Mouse (Mus musculus) telencephalon, adult 2 months (tissue): ENCODE measurements around the gene Sdk1.

Experiments
- DNase-seq: peaks from one replicate; pipeline ENCODE4 v3.0.0-alpha.2; 2011; ENCODE audit warnings: low read depth, low spot score

The Sdk1 gene

DNA sequence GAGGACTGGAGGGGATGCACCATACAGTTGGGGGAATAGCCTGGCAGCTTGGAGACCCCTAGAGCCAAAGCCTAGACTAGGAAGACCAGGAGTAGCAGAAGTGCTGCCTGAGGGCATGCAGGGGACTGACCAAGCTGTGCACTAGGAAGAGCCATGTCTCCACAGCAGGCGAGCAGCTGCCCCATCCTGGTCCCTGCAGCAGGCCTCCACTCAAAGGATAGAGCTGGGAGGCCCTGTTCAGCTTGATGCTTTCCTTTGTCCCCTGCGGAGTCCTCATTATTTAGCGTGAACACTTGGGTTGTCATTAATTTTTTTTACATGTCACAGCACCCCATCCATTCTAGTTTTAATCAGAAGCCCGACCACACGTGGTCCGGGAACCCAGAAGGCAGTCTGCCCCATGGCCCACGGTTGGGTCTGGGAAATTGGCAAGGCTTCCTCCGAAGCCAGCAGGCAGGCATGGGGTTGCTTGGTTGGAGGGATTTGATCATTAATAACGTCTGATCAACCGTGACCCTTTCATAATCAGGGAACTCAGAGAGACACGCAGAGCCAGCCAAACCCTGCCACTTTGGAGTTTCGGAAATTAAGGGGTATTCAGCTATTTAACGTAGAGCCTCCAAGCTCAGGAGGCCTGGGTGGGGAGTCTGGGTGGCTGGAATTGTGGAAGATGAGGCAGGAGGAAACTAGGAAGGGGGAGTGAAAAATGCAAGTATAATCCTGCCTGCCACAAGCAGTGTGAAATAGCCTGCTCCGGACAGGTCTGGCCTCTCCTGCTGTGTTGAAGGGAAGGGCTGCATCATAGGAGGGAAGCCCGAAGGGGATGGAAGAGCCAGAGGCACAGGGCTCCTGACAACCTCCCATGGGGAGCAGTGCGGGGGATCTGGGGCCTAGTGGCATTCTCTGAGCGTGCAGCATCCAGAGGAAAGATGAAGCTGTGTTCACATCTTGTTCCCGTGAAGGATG, 872.2 kb downstream of the Sdk1 start:
- no peak for DNase-seq

DNA sequence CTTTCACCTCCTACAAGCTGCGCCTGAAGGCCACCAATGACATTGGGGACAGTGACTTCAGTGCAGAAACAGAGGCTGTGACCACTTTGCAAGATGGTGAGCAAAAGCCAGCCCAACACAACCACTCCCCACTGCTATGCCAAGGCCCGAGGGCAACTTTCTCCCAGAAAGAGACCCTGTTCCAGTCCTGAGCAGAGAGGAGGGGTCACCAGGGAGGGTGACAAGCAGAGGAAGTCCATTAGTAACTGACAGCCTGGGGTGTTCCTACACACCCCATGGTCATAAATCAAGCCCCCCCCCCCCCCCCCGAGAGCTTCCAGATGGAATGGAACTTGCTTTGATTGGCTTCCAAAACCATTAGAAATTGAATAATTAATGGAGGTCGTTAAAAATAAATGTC, 886.5 kb downstream of the Sdk1 start:
- no peak for DNase-seq

DNA sequence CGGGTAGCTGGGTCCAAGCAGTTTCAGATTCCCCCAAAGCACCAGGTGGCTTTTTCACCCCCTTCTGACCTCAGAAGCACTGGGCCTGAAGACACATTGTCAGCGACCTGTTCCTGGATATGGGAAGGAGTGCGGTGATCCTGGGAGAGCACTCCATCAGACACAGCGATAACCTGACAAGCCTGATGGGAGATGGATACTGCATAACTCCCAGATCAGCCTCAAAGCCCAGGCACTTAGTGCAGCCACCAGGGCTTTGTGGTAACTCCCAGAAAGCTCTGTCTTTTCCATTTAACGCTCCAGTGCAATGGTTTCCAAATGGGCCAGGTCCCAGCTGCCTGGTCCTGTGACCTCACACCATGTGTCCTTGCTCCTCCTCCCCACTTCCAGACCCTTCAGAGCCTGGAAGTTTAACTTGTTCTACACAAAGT, 886.9 kb downstream of the Sdk1 start:
- no peak for DNase-seq

DNA sequence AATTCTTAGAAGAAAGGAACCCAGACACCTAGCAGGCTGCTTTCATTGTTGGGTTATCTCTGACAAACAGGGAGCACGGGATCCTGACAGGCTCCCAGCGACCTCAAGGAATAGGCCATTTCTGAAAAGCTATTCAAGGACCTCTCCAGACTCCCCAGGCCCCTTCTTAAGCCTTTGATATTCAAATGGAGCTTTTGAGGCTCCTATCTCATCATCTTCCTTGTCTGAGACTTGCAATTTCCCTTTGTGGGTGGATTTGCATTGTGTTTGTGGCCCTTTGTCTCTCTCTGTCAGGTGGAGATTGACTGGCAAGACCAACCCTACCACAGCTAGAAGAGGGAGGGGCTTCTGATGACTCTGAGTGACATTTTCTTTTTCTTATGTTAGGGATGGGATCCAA, 888.7 kb downstream of the Sdk1 start:
- no peak for DNase-seq

DNA sequence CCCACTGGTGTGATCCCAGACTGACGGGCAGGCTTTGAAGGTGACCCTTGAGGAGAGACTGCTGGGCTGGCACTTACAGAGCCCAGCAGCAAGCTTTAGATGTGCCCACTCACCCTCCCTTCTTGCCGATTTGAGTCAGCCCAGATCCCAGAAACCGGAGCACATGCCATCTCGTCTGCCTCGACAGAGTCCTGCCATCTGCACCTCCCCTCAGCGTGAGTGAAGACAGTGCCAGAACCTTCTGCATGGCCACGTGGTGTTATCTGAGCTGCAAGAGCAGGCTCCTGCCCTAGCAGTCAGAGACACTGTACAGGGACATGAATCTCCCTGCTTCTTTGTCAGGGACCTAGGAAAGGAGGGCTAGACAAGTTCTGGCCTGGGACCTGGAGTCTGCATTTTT, 898.7 kb downstream of the Sdk1 start:
- DNase-seq, result peak; percentile 62

DNA sequence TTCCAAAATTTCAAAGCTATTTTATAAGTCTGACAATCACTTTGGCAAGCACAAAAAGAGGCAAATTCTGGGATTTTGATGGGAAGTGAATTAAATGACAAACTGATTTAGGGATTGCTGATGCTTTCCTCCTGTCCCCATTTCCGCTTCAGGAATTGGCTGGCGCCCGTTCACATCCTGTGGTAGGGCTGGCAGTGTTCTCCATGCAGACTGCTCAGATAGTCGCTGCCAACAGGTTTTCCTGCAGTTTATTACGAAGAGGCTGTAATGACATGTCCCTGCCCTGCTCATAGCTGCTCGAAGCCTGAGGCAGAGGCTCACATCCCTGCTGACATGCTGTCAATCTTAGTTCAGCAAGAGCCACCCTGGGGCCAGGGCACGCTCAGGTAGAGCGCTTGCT, 908.3 kb downstream of the Sdk1 start:
- DNase-seq, result no peak

DNA sequence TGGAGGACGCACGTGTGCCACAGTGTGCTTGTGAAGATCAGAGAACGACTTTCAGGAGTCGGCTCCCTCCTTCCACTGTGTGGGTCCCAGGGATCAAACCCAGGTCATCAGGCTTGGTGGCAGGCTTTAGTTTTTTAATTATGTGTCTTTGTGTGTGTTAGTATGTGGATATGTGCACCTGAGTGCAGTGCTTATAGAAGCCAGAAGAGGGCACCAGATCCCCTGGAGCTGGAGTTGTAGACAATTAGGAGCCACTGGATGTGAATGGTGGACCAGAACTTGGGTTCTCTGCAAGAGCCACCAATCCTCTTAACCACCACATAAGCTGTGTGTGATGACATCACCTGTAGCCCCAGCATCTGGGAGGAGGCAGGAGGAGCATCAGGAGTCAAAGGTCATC, 909.5 kb downstream of the Sdk1 start:
- DNase-seq, result no peak

DNA sequence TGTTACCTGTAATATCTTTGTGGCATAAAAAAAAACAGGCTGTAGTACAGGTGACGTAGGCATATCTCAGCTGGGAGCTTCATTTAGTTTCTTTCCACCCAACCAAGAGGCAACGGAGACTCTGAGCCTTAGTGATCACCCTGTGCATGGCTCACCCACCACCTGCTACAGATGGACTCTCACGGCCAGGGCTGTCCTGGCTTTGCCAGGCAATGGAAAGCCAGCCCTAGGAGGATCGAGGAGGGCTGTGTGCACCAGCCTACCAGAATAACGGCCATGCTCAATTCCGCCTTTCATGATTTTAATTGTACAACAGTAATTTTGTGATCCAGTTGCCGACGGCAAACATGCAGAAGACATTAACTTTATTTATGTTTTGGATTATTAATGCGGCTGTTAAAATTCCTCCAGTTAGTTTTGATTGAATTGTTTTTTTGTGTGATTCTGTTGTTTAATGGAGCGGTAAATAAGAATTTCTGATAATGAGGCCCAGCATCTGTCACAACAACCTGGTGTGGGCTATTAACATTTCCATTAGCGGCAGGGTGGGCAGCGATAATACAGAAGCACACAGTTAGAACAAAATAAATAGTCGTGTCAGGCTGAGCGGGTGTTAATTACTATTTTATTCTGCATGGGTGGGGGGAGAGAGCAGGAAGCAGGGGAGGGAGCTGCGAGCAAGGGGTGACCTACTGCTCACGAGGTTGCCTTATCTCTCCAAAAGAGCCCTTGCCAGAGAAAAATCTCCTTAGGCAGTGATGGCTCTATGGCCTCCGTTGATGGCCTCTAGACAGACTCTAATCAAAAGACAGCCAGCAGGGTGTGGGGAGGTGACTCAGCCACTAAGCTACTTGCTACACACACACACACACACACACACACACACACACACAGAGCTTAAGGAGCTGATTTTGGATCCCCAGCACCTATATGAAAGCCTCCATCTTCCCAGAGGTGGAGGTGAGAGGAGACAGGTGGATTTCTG, 915.9 kb downstream of the Sdk1 start:
- DNase-seq, result no peak

DNA sequence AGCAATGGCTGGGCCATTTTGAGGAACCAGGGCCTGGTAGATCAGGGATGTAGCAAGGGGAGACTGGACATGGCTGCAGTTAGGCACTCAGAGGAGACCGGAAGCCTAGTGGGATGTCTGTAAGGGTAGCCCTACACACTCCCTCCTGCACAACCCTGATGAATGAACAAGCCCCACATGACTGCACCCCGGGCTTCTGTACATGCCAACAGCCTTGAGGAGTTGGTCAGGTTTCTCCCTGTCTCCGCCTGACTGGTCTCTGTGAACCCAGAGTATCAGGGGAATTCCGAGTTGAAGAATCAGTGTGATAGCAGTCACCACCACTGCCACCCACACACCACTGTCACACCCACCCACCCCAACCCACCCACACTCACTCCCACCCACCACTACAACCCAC, 922.2 kb downstream of the Sdk1 start:
- no peak for DNase-seq

DNA sequence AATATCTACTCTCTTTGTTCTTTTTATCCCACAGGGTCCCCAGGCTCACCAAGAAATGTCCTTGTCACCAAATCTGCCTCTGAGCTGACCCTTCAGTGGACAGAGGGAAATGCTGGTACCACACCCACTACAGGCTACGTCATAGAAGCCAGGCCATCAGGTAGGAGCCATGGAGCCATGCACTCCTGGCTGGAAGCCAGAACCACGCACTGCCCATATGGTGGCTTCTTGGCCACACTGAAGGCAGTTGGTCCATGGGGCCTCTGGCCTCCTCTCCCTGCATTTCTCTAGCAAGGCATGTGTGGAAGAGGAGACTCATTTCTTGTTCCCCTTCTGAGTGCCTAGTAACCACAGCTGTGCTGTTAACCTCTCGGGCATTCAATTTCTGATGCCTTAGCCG, 932.3 kb downstream of the Sdk1 start:
- no peak for DNase-seq

DNA sequence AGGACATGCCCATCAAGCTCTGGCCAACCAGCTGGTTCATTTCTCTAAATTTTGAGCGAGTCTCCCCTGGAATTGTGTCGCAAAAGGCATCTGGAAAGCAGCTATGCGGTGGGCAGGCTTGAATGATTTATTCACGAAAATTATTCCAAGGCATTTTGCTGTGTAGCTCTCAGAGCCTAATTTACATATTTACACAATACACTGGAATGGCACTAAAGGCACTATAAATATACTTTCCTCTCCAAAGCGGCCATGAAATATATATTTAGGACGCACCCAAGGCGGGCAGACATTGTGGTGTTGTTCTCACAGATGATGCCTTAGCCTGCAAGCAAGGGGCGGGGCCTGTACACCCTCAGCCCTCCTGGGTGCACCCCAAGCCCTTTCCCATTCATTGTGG, 936.9 kb downstream of the Sdk1 start:
- DNase-seq, result peak; percentile 62

DNA sequence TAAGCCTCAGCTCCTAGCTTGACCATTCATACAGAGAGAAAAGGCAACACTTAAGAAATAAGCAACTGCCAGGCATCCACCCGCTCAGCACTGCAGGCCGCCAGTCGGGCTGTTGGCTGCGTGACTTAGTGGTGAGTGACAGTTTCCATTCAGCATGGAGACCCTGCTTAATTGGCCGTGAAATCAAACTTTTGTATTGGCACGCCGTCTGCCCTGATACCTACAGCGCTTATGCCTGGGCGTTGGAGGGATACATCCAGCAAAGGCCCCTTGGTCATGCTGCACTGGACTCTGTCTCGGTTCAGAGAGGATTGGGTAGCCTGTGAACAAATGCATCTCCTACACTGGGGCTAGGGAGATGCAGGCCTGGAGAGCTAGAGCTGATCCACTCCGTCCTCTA, 938.0 kb downstream of the Sdk1 start:
- no peak for DNase-seq

DNA sequence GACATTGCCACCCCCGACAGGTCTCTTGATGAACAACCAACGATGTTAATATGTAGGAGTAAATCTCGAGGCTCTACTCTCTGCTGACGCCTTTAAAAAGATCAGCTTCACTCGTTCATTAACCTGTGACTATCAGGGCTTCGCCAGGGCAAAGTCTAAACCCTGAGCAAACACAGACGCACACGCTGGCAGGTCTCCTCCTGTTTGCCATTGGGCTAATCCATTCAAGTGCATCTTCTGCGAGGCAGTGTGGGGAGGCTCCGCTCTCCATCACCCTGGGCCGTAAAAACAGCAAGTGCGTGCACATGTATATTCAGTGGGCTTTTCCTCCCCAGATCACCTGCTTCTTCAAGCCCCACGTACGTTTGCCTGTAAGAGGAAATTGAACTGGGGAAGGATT, 940.6 kb downstream of the Sdk1 start:
- DNase-seq, result no peak

DNA sequence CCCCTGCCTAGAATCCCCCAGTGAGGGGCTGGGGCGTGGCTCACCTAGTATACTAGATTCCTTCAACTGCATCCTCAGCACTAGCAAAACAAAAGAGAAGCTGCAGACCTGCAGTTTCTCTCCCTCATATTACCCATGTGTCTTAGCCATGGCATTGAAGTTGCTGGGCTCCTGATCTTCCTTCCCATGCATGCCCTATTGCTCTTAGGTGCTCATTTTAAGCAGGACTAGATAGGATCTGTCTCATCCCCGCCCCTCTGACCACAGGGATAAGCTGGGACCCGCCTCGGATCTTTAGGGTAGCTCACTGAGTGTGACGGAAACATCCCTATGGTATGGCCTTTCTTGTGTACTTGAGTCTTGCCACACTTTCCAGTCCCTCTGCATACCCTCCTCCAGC, 947.5 kb downstream of the Sdk1 start:
- no peak for DNase-seq

DNA sequence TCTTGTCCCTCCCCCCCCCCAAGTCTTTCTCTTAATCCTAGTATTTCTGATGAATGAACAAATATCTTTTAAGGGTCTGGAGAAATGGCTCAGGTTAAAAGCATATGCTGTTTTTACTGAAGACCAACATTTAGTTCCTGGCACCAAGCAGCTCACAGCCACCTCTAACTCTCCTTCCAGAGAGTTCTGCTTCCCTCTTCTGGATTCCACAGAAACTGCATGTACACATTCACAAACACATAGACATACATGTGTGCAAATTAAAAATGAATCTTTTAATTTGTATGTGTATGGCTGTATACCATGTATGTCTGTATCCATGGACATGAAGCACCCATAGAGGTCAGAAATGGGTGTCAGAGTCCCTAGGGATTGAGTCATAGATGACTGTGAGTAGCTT, 968.6 kb downstream of the Sdk1 start:
- DNase-seq, result no peak

DNA sequence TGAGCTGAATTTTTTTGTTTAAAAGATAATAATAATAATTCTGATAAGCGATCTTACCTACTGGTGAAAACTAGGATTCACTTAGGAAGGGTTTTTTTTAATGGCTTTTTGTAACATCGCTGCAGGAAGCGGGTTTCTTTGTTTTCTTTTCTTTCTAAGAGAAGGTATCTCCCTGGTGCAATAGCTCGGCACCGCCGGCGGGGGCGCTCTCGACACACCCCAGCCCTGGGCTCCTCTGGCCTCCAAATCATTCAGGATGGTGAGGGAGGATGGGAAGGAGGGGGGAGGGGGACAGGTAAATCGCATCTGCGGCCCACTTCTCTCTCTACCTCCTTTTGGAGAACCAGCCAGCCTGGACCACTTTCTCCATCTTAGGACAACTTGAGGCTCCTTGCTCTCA, 971.0 kb downstream of the Sdk1 start:
- DNase-seq, result no peak

DNA sequence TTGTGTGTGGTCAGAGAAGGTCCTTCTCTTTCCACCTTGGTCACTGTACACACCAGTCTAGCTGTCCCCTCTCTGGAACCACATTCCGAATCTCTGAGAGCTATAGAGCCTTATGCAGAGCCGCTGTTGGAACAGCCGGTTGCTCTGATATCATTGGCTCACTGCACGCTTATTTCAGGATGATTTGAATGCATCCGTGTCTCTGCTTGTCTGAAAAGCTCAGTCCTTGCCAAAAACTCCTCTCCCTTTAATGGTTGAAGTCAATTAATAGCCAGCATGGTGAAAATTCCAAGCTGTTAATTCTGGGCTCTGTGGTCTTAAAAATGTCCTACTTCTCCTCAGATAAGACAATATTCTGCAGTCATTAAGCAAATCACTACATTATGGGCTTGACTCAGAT, 974.7 kb downstream of the Sdk1 start:
- DNase-seq, result peak; percentile 48

DNA sequence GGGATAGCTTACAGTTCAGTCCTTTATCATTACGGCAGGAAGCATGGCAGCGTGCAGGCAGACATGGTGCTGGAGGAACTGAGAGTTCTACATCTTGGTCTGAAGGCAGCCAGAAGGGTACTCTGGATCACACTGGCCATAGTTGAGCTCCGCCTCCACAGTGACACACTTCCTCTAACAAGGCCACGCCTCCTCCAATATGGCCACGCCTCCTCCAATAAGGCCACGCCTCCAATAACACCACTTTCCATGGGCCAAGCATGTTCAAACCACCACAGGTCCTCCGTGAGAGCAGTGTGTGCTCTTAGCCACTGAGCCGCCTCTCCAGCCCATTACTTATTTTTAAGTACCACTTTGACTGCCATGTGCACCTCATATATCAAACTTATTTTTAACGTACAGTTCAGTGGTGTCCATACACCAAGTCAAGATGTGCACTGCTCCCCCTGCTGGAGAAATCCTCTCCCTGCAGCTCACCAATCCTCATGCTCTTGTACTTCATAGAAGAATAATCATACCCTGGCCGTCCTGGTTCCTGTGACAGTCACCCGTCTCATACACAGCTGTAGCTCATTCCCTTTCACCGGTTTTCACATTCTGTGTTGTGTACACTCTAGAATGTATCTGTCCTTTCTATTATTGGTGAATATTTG, 979.7 kb downstream of the Sdk1 start:
- DNase-seq, result no peak

DNA sequence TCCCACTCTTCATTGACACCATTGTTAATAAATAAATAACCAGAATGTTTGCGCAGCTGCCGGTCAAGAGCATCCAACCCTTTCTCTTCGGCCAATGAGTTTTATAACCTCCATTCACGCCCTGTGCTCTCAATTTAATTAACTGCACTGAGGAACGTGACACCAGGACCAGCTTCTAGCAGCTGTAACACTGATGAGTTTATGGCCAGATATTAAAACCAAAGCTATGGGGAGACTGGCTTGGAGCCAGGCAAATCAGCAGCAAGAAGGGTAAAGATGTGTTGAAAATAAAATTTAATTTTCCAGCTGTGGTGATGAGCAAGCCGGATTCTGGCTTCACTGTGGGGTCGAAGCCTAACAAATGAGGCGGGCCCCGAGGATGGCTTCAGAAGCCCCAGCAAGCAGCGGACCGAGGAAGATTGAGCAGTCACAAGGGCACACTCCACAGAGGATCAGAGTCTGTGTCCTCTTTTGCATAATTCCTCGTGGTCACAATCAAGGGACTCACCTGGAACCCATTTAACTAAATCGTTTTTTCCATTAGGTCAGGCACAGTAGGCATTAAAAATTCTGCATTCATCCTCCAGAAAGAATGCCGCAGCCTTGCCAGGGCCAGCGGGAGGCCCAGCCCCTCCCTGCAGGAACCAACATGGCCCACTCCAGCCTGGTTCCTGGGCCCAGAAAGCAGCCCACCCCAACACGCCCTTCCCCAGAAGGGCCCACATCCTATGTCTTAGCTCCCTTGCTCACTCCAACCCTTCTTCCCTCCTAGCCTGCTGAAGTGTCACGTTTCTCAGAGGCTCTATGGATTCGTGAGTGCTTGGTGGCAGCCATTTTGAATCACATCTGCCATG, 987.9 kb downstream of the Sdk1 start:
- no peak for DNase-seq

DNA sequence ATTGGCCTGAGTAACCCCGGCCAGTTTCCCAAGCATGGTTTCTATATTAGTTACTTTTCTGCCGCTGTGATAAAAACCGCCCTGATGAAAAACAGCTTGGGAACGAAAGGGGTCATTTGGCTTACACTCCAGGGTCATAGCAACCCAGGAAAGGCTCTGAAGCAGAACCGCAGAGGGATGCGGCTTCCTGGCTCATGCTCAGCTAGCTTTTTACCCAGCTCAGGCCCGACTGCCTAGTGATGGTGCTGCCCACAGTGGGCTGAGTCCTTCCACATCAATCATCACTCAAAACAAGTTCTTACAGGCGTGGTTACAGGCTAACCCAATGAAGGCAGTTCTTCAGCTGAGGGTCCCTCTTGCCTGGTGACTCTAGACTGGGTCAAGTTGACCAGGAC, 988.5 kb downstream of the Sdk1 start:
- DNase-seq, result no peak

DNA sequence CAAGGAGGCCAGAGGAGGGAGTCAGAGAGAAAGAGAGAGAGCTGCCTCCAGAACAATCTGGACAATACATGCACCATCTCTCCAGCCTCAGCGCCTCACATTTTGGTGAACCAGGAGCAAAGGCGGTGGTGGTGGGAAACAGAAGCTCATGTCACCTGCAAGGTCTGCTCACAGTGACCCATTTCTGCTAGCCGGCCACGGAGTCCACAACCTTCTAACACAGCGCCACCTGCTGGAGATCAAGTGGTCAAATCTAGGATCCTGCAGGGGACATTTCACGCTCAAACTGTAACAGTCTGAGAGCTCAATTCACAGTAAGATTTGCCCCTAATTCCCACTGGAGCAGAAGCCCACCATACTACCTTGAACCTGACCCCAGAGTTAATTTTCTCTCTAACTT, 999.0 kb downstream of the Sdk1 start:
- DNase-seq, result no peak
